Mouse (Mus musculus) hindbrain, embryonic 11.5 days (tissue): ENCODE results near the gene Nrbf2. TPM values are rescaled to one million over a fixed set of nuclear protein-coding genes. Genes with fewer than 3 reads are reported as not detected.

Experiments
- ATAC-seq: fragments of 200-750 bp; cut with Nextera tagmentation; 2 replicates; pipeline ENCODE4 v1.8.0; 2017; ENCODE audit warnings: mild to moderate bottlenecking, moderate TSS enrichment, moderate library complexity; ENCODE audit not compliant: low FRiP score
- DNase-seq: peaks from one replicate; pipeline ENCODE4 v3.0.0-alpha.2; 2015; ENCODE audit warnings: low spot score
- H3K27ac ChIP-seq: fragments of 300-500 bp; sonication (generic); 2 replicates; pipeline ENCODE4 v1.5.1; 2014; ENCODE audit warnings: mild to moderate bottlenecking, low read depth, low read length
- H3K27me3 ChIP-seq: fragments of 300-500 bp; sonication (generic); 2 replicates; pipeline ENCODE4 v1.6.1; 2014; ENCODE audit warnings: mild to moderate bottlenecking, low read length, moderate library complexity, mixed read lengths; ENCODE audit not compliant: control insufficient read depth, insufficient read depth
- H3K36me3 ChIP-seq: fragments of 300-500 bp; sonication (generic); 2 replicates; pipeline ENCODE4 v1.6.1; 2014; ENCODE audit warnings: mild to moderate bottlenecking, low read length, moderate library complexity, mixed read lengths; ENCODE audit not compliant: control insufficient read depth, insufficient read depth
- H3K4me1 ChIP-seq: fragments of 300-500 bp; sonication (generic); replicated peaks from 2 replicates; pipeline ENCODE4 v1.6.1; 2014; ENCODE audit warnings: low read length, mixed read lengths; ENCODE audit not compliant: control insufficient read depth, insufficient read depth
- H3K4me2 ChIP-seq: fragments of 300-500 bp; sonication (generic); replicated peaks from 2 replicates; pipeline ENCODE4 v1.6.1; 2014; ENCODE audit warnings: mild to moderate bottlenecking, low read depth, low read length
- H3K4me3 ChIP-seq: fragments of 300-500 bp; sonication (generic); 2 replicates; pipeline ENCODE4 v1.5.1; 2014; ENCODE audit warnings: low read depth, low read length
- H3K9ac ChIP-seq: fragments of 300-500 bp; sonication (generic); 2 replicates; pipeline ENCODE4 v1.6.1; 2014; ENCODE audit warnings: low read depth, low read length
- H3K9me3 ChIP-seq: fragments of 300-500 bp; sonication (generic); 2 replicates; pipeline ENCODE4 v1.6.1; 2016; ENCODE audit warnings: low read length; ENCODE audit not compliant: control insufficient read depth
- WGBS: fragments of 180-500 bp; shearing (Covaris S2); extraction: QIAGEN DNeasy Blood & Tissue Kit; methylation state at CpG from one replicate; pipeline ENCODE4 v1.1.7; 2014; 5-methylcytosine and 5-hydroxymethylcytosine counted together
- polyA plus RNA-seq: library from polyadenylated mRNA; unstranded; fragments of >200 nt; fragmentation: Nextera tagmentation; extraction: Ambion mirVana; gene quantifications from 2 replicates; pipeline ENCODE4 v1.2.1, GENCODE M21; 2014

Gene Nrbf2
- polyA plus RNA-seq, 1 experiment from 2014 or later: 49.5 TPM

GRCm38 (mm10) chr10:67298856-67299255 lies 13.8 kb upstream of the Nrbf2 start:
- 78% methylated on average over 5 of the region's 5 CpGs for WGBS
- no peak for ATAC-seq
- no peak overlapping the region for H3K9ac ChIP-seq
- H3K4me2 ChIP-seq: no peak overlapping the region
- no peak for DNase-seq
- H3K27ac ChIP-seq: no peak overlapping the region
- H3K36me3 ChIP-seq: no peaks in the 10 kb centered on the region
- no peaks in the 10 kb centered on the region for H3K27me3 ChIP-seq
- no peak overlapping the region for H3K4me3 ChIP-seq
- no peaks in the 10 kb centered on the region for H3K4me1 ChIP-seq
- no peaks in the 10 kb centered on the region for H3K9me3 ChIP-seq

GRCm38 (mm10) chr10:67297175-67297855 lies 12.2 kb upstream of the Nrbf2 start:
- Histone ChIP-seq H3K27me3 (no peaks in the 10 kb centered on the region), H3K36me3 (no peaks in the 10 kb centered on the region), H3K9ac (no peak overlapping the region), H3K4me1 (no peaks in the 10 kb centered on the region), H3K4me2 (no peak overlapping the region), H3K27ac (no peak overlapping the region), H3K4me3 (no peak overlapping the region), H3K9me3 (no peaks in the 10 kb centered on the region)
- no peak for DNase-seq
- WGBS: 93% methylated on average over 17 of the region's 17 CpGs
- no peak for ATAC-seq

- H3K27ac ChIP-seq: no peak overlapping the region
- 87% methylated on average over 8 of the region's 8 CpGs for WGBS
- no peaks in the 10 kb centered on the region for H3K4me1 ChIP-seq
- ATAC-seq (no peak), DNase-seq (no peak)
- no peak overlapping the region for H3K4me2 ChIP-seq
- H3K9me3 ChIP-seq: no peaks in the 10 kb centered on the region
- H3K36me3 ChIP-seq: no peaks in the 10 kb centered on the region
- no peak overlapping the region for H3K9ac ChIP-seq
- H3K4me3 ChIP-seq: no peak overlapping the region
- H3K27me3 ChIP-seq: no peaks in the 10 kb centered on the region
Measured at GRCm38 (mm10) chr10:67296482-67297152, 11.5 kb upstream of the Nrbf2 start.

GRCm38 (mm10) chr10:67295938-67296466 lies 10.9 kb upstream of the Nrbf2 start:
- H3K27me3 ChIP-seq: no peaks in the 10 kb centered on the region
- H3K9ac ChIP-seq: no peak overlapping the region
- 86% methylated on average over 7 of the region's 7 CpGs for WGBS
- DNase-seq (no peak), ATAC-seq (no peak)
- H3K4me3 ChIP-seq: no peak overlapping the region
- H3K4me2 ChIP-seq: no peak overlapping the region
- H3K9me3 ChIP-seq: no peaks in the 10 kb centered on the region
- no peaks in the 10 kb centered on the region for H3K4me1 ChIP-seq
- H3K36me3 ChIP-seq: no peaks in the 10 kb centered on the region
- no peak overlapping the region for H3K27ac ChIP-seq

- DNase-seq: no peak
- WGBS: 83% methylated on average over 5 of the region's 5 CpGs
- no peak overlapping the region for H3K27ac ChIP-seq
- no peak for ATAC-seq
- no peaks in the 10 kb centered on the region for H3K9me3 ChIP-seq
- no peak overlapping the region for H3K9ac ChIP-seq
- H3K27me3 ChIP-seq: no peaks in the 10 kb centered on the region
- H3K4me1 ChIP-seq: no peaks in the 10 kb centered on the region
- H3K4me2 ChIP-seq: no peak overlapping the region
- H3K36me3 ChIP-seq: no peaks in the 10 kb centered on the region
- H3K4me3 ChIP-seq: no peak overlapping the region
Measured at GRCm38 (mm10) chr10:67295331-67295730, 10.2 kb upstream of the Nrbf2 start.

GRCm38 (mm10) chr10:67291087-67291486 lies 6.0 kb upstream of the Nrbf2 start:
- Histone ChIP-seq H3K9ac (no peak overlapping the region), H3K4me2 (no peak overlapping the region), H3K27ac (no peak overlapping the region), H3K4me1 (no peaks in the 10 kb centered on the region), H3K4me3 (no peak overlapping the region), H3K36me3 (no peaks in the 10 kb centered on the region), H3K27me3 (no peaks in the 10 kb centered on the region), H3K9me3 (no peaks in the 10 kb centered on the region)
- DNase-seq (no peak), ATAC-seq (no peak)
- 82% methylated on average over 8 of the region's 8 CpGs for WGBS

GRCm38 (mm10) chr10:67290622-67291021 lies 5.5 kb upstream of the Nrbf2 start:
- DNase-seq (no peak), ATAC-seq (no peak)
- WGBS: 82% methylated on average over 4 of the region's 4 CpGs
- Histone ChIP-seq H3K36me3 (no peaks in the 10 kb centered on the region), H3K9me3 (no peaks in the 10 kb centered on the region), H3K4me1 (no peaks in the 10 kb centered on the region), H3K27ac (no peak overlapping the region), H3K27me3 (no peaks in the 10 kb centered on the region), H3K9ac (no peak overlapping the region), H3K4me3 (no peak overlapping the region), H3K4me2 (no peak overlapping the region)

- no peaks in the 10 kb centered on the region for H3K9me3 ChIP-seq
- H3K4me1 ChIP-seq: peaks cover 7% of the 10 kb centered on the region
- no peak overlapping the region for H3K9ac ChIP-seq
- H3K27me3 ChIP-seq: no peaks in the 10 kb centered on the region
- H3K36me3 ChIP-seq: no peaks in the 10 kb centered on the region
- H3K27ac ChIP-seq: no peak overlapping the region
- WGBS: 87% methylated on average over 3 of the region's 3 CpGs
- no peak for ATAC-seq
- no peak for DNase-seq
- no peak overlapping the region for H3K4me3 ChIP-seq
- no peak overlapping the region for H3K4me2 ChIP-seq
Measured at GRCm38 (mm10) chr10:67287877-67288276, 2.8 kb upstream of the Nrbf2 start.

GRCm38 (mm10) chr10:67284761-67285175 lies 337 bp downstream of the Nrbf2 start:
- Histone ChIP-seq H3K4me1 (peaks cover 7% of the 10 kb centered on the region), H3K4me3 (peak overlapping the region; percentile 93), H3K9ac (peak overlapping the region; percentile 90), H3K27ac (0 out of 2 replicates have a peak overlapping the region, but pooled peaks have one; percentile 63), H3K4me2 (peak overlapping the region; percentile 88), H3K36me3 (no peaks in the 10 kb centered on the region), H3K27me3 (no peaks in the 10 kb centered on the region), H3K9me3 (no peaks in the 10 kb centered on the region)
- WGBS: 2% methylated on average over 37 of the region's 41 CpGs
- peak; percentile 39 for DNase-seq
- peak; percentile 73; the same call in 1 of the 2 replicates for ATAC-seq
